Mouse (Mus musculus): ENCODE results near the gene Ephx1.
"Not testable (repeated sequence)": the region's sequence is repeated elsewhere in the genome, so short reads cannot be mapped to it uniquely, and the experiment has no call there.

Ephx1 gene

GRCm38 (mm10) chr1:181014731-181015500, 5.8 kb downstream of the Ephx1 start:
- intact Hi-C loops (cut with DNase I): no loop called here

GRCm38 (mm10) chr1:181013446-181013845, 7.3 kb downstream of the Ephx1 start:
- intact Hi-C loops (cut with DNase I): no loop called here

- intact Hi-C loops (cut with DNase I): no loop called here
These were observed 8.3 kb downstream of the Ephx1 start for GRCm38 (mm10) chr1:181012416-181012815.

GRCm38 (mm10) chr1:181011601-181012000, 9.1 kb downstream of the Ephx1 start:
- intact Hi-C loops (cut with DNase I): no loop called here

- intact Hi-C loops (cut with DNase I): no loop called here
These were observed 10.4 kb downstream of the Ephx1 start for GRCm38 (mm10) chr1:181010171-181010932.

- intact Hi-C loops (cut with DNase I): no loop called here
These were observed 10.9 kb downstream of the Ephx1 start for GRCm38 (mm10) chr1:181009754-181010153.

GRCm38 (mm10) chr1:181009011-181009590, 11.6 kb downstream of the Ephx1 start:
- intact Hi-C loops (cut with DNase I): no loop called here

- intact Hi-C loops (cut with DNase I): no loop called here
These were observed 12.4 kb downstream of the Ephx1 start for GRCm38 (mm10) chr1:181008266-181008665.

- intact Hi-C loops (cut with DNase I): no loop called here
These were observed 12.9 kb downstream of the Ephx1 start for GRCm38 (mm10) chr1:181007831-181008230.

- intact Hi-C loops (cut with DNase I): no loop called here
These were observed 15.4 kb downstream of the Ephx1 start for GRCm38 (mm10) chr1:181005331-181005730.

- intact Hi-C loops (cut with DNase I): no loop called here
These were observed 16.9 kb downstream of the Ephx1 start for GRCm38 (mm10) chr1:181003790-181004189.

GRCm38 (mm10) chr1:181001621-181002020, 19.1 kb downstream of the Ephx1 start:
- intact Hi-C loops (cut with DNase I): no loop called here

GRCm38 (mm10) chr1:181001217-181001616, 19.5 kb downstream of the Ephx1 start:
- intact Hi-C loops (cut with DNase I): no loop called here

- intact Hi-C loops (cut with DNase I): no loop called here
These were observed 20.1 kb downstream of the Ephx1 start for GRCm38 (mm10) chr1:181000501-181001092.

GRCm38 (mm10) chr1:180992142-180992541, 28.6 kb downstream of the Ephx1 start:
- intact Hi-C loops (cut with DNase I): loop anchor here (1.0 kb wide), 1 partner anchor 47 kb away; no protein-coding TSS in a partner anchor

- intact Hi-C loops (cut with DNase I): no loop called here
These were observed 30.0 kb downstream of the Ephx1 start for GRCm38 (mm10) chr1:180990671-180991070.

GRCm38 (mm10) chr1:180987759-180988158, 32.9 kb downstream of the Ephx1 start:
- intact Hi-C loops (cut with DNase I): no loop called here

GRCm38 (mm10) chr1:180986701-180987100, 34.0 kb downstream of the Ephx1 start:
- intact Hi-C loops (cut with DNase I): no loop called here

- intact Hi-C loops (cut with DNase I): not testable (repeated sequence)
These were observed 39.2 kb downstream of the Ephx1 start for GRCm38 (mm10) chr1:180981298-180982046.

GRCm38 (mm10) chr1:180980464-180980863, 40.2 kb downstream of the Ephx1 start:
- intact Hi-C loops (cut with DNase I): no loop called here
